Mouse (Mus musculus) small intestine, adult 2 months (tissue): ENCODE data around the gene Cbx5.

ENCODE experiments used
- CTCF ChIP-seq: fragments of 200-500 bp; IDR thresholded peaks from 2 replicates; pipeline ENCODE4 v1.5.1; 2012; ENCODE audit warnings: low read depth, mild to moderate bottlenecking, control low read depth, inconsistent platforms, low read length, moderate library complexity, mixed read lengths; ENCODE audit not compliant: insufficient replicate concordance, insufficient read length; ENCODE audit errors: extremely low read depth
- POLR2A ChIP-seq: fragments of 200-500 bp; IDR thresholded peaks from 2 replicates; pipeline ENCODE4 v1.6.1; 2012; ENCODE audit warnings: low read depth, mild to moderate bottlenecking, control low read depth, inconsistent platforms, low read length, moderate library complexity

DNA sequence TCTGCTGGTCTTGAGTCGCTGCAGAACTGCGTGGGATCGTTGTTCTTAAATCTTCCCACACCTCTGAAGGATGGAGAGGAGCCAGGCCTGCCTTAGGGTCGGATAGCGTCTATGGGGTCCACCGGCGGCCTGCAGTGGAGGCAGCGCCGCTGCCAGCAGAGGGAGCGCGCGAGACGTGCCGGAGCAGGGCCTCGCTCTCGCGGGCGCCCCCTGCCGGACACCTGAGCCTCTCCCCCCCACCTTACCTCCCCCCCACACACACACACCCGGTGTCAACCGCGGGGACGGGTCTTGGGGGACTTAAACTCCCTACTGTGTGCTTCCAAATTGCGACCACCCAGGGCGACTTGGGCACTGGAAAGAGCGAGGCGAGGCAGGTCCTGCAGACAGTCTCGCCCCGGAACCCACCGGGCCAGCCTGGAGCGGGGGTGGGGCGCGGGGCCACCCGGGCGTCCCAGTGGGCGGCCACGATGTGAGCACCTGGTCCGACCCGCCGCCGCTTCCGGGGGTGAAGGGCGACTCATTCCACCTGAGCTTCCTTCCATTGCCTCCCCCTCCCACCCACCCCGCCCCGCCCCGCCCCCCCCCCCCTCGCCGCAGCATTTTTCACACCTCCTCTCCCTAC lies 57.3 kb downstream of the Cbx5 start:
- TF ChIP-seq POLR2A, result no peak
- peak; percentile 100 for TF ChIP-seq CTCF
